Mouse (Mus musculus): ENCODE results near the gene Tpst2.

Tpst2 gene

GRCm38 (mm10) chr5:112276267-112276873 is at the start of gene Tpst2:
Gene Tpst2 (plus strand): TSS chr5:112276691.
- DNase-seq (ENCODE audit: low read depth, low spot score) = peak; percentile 100

- no peak for DNase-seq (ENCODE audit: low read depth, low spot score)
Observed at GRCm38 (mm10) chr5:112227354-112227753, 49.1 kb upstream of the Tpst2 start.

- DNase-seq (ENCODE audit: low read depth, low spot score) = no peak
Observed at GRCm38 (mm10) chr5:112227898-112228239, 48.6 kb upstream of the Tpst2 start.

GRCm38 (mm10) chr5:112228240-112229076 is 48.0 kb upstream of the Tpst2 start:
- DNase-seq (ENCODE audit: low read depth, low spot score) = no peak

- no peak for DNase-seq (ENCODE audit: low read depth, low spot score)
Observed at GRCm38 (mm10) chr5:112235806-112236205, 40.7 kb upstream of the Tpst2 start.

- no peak for DNase-seq (ENCODE audit: low read depth, low spot score)
Observed at GRCm38 (mm10) chr5:112236631-112237030, 39.9 kb upstream of the Tpst2 start.

- DNase-seq (ENCODE audit: low read depth, low spot score) = no peak
Observed at GRCm38 (mm10) chr5:112237439-112237838, 39.1 kb upstream of the Tpst2 start.

GRCm38 (mm10) chr5:112237866-112238570 is 38.5 kb upstream of the Tpst2 start:
- DNase-seq (ENCODE audit: low read depth, low spot score) = no peak

GRCm38 (mm10) chr5:112238781-112239482 is 37.6 kb upstream of the Tpst2 start:
- no peak for DNase-seq (ENCODE audit: low read depth, low spot score)

GRCm38 (mm10) chr5:112240761-112241160 is 35.7 kb upstream of the Tpst2 start:
- DNase-seq (ENCODE audit: low read depth, low spot score) = peak; percentile 86

- DNase-seq (ENCODE audit: low read depth, low spot score) = no peak
Observed at GRCm38 (mm10) chr5:112241849-112242248, 34.6 kb upstream of the Tpst2 start.

- DNase-seq (ENCODE audit: low read depth, low spot score) = peak; percentile 85
Observed at GRCm38 (mm10) chr5:112242361-112242778, 34.1 kb upstream of the Tpst2 start.

GRCm38 (mm10) chr5:112243041-112243440 is 33.5 kb upstream of the Tpst2 start:
- DNase-seq (ENCODE audit: low read depth, low spot score) = no peak

GRCm38 (mm10) chr5:112243539-112244274 is 32.8 kb upstream of the Tpst2 start:
- DNase-seq (ENCODE audit: low read depth, low spot score) = no peak

GRCm38 (mm10) chr5:112244275-112244562 is 32.3 kb upstream of the Tpst2 start:
- DNase-seq (ENCODE audit: low read depth, low spot score) = no peak

GRCm38 (mm10) chr5:112244890-112245615 is 31.4 kb upstream of the Tpst2 start:
- no peak for DNase-seq (ENCODE audit: low read depth, low spot score)

GRCm38 (mm10) chr5:112247399-112247798 is 29.1 kb upstream of the Tpst2 start:
- DNase-seq (ENCODE audit: low read depth, low spot score) = no peak

GRCm38 (mm10) chr5:112249106-112249505 is 27.4 kb upstream of the Tpst2 start:
- DNase-seq (ENCODE audit: low read depth, low spot score) = no peak

- DNase-seq (ENCODE audit: low read depth, low spot score) = no peak
Observed at GRCm38 (mm10) chr5:112252400-112252799, 24.1 kb upstream of the Tpst2 start, which contains the start of gene Cryba4. Gene Cryba4 (minus strand): TSS chr5:112252518.

- DNase-seq (ENCODE audit: low read depth, low spot score) = peak; percentile 79
Observed at GRCm38 (mm10) chr5:112253169-112253568, 23.3 kb upstream of the Tpst2 start.

Measured in CD4-positive helper T cell, adult 2 months (primary cell).